In the genomic region with DNA sequence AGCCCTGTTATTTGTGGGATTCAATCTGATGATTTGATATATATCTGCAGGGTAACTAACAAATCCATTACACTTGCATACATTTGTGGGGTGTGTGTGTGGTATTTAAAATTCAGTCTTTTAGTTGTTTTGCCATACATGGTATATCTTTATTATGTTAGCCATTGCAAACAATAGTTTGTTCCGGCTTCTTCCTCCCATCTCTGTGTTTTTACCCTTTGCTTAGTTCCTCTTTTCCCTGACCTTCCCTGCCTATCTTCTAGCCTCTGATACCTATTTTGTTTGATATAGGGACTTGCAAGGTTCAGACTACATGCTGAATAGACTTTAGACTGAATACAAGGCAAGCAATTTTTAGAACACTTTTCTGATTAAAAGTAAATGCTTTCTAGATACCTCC, we compare ENCODE assay signal across 22 mouse cellular contexts.
DNase-seq lines count a peak whose midpoint lies in the region; ATAC-seq and TF ChIP-seq lines count a peak whose summit lies in the region.
"Had no signal": no experiment of that assay in that cellular context is flagged by ENCODE, and none has a peak within 500 bp of the region (broad histone marks: within the 10 kb centered on the region; RNA-seq: fewer than 3 reads in every experiment).

No protein-coding gene starts in this region.

- ATAC-seq in lung, postnatal 0 days, result no peak
- ATAC-seq: forebrain, embryonic 14.5 days; forebrain, embryonic 16.5 days had no signal

- H3K27ac ChIP-seq in lung, postnatal 0 days (ENCODE audit: low read length), result no peak overlapping the region
- H3K27ac ChIP-seq in MEL (ENCODE audit: control insufficient read depth, low read depth, low read length), result no peak overlapping the region
- H3K27ac ChIP-seq: embryonic facial prominence, embryonic 13.5 days; embryonic facial prominence, embryonic 15.5 days; forebrain, embryonic 10.5 days; forebrain, embryonic 12.5 days had no signal

- no peaks in the 10 kb centered on the region for H3K36me3 ChIP-seq in lung, postnatal 0 days (ENCODE audit: insufficient read depth, low read length)
- H3K36me3 ChIP-seq in MEL (ENCODE audit: control insufficient read depth in 1 of 2, insufficient read depth in 2 of 2, low read length in 2 of 2), result peaks cover 0 to 22% of the 10 kb centered on the region in 2 experiments; a peak in 2 of 4 replicates
- H3K36me3 ChIP-seq: embryonic facial prominence, embryonic 13.5 days; embryonic facial prominence, embryonic 15.5 days; forebrain, embryonic 10.5 days; forebrain, embryonic 12.5 days had no signal

- H3K4me1 ChIP-seq in lung, postnatal 0 days (ENCODE audit: insufficient read depth, low read depth, low read length), result no peaks in the 10 kb centered on the region; the same call in 1 of the 2 replicates
- H3K4me1 ChIP-seq in MEL (ENCODE audit: control insufficient read depth in 1 of 2, insufficient read depth in 2 of 2, low read length in 2 of 2), result peaks cover 7 to 19% of the 10 kb centered on the region in 2 experiments
- H3K4me1 ChIP-seq: embryonic facial prominence, embryonic 13.5 days; embryonic facial prominence, embryonic 15.5 days; forebrain, embryonic 12.5 days had no signal

- DNase-seq in lung, postnatal 0 days (ENCODE audit: low spot score), result peak; percentile 2
- DNase-seq in lung, postnatal 36 days, result no peak
- peak; percentile 55 for DNase-seq in MEL (ENCODE audit: low read depth, low spot score)
- DNase-seq in MEL-GATA-1-ER (ENCODE audit: extremely low read depth, low read depth), result peak; percentile 9
- DNase-seq in heart, postnatal 10 days, result no peak
- DNase-seq: adrenal gland, adult 2 months; adrenal gland, postnatal 10 days; adrenal gland, postnatal 25 days; cerebellum, adult 11 months; cerebellum, adult 18-20 months; cerebellum, adult 8-10 months; cerebellum, adult 9-11 months; cerebellum, postnatal 14 days; cerebellum, postnatal 36 days; embryo, embryonic 11 days had no signal

- no peak for TF ChIP-seq RAD21 in MEL (IDR thresholded peaks at IDR 0.05; ENCODE audit: low read depth, low read length)

- H3K9me3 ChIP-seq in lung, postnatal 0 days (ENCODE audit: low read length), result no peaks in the 10 kb centered on the region
- H3K9me3 ChIP-seq in MEL (replicated peaks; ENCODE audit: insufficient read depth, low read length), result no peaks in the 10 kb centered on the region
- H3K9me3 ChIP-seq: embryonic facial prominence, embryonic 15.5 days; forebrain, embryonic 10.5 days; forebrain, embryonic 12.5 days had no signal

- TF ChIP-seq POLR2A in MEL (IDR thresholded peaks at IDR 0.05; ENCODE audit: control insufficient read depth in 1 of 2, insufficient read depth in 1 of 2, low read depth in 1 of 2, low read length in 2 of 2, poor library complexity in 1 of 2), result no peak

- H3K79me2 ChIP-seq in MEL (ENCODE audit: control insufficient read depth, insufficient read depth, low read length, poor library complexity), result no peaks in the 10 kb centered on the region

- H3K4me2 ChIP-seq in lung, postnatal 0 days (replicated peaks; ENCODE audit: low read depth, low read length), result no peak overlapping the region
- H3K4me2 ChIP-seq: embryonic facial prominence, embryonic 13.5 days; embryonic facial prominence, embryonic 15.5 days; forebrain, embryonic 12.5 days had no signal

- H3K9ac ChIP-seq in lung, postnatal 0 days (replicated peaks; ENCODE audit: low read depth), result no peak overlapping the region
- H3K9ac ChIP-seq in MEL (ENCODE audit: control insufficient read depth, low read depth, low read length, poor library complexity, severe bottlenecking), result no peak overlapping the region
- H3K9ac ChIP-seq: embryonic facial prominence, embryonic 13.5 days; embryonic facial prominence, embryonic 15.5 days; forebrain, embryonic 12.5 days had no signal

- no peak overlapping the region for H3K4me3 ChIP-seq in lung, postnatal 0 days (ENCODE audit: low read depth, low read length)
- H3K4me3 ChIP-seq in MEL (ENCODE audit: control insufficient read depth in 1 of 2, insufficient read depth in 1 of 2, low read depth in 2 of 2, low read length in 2 of 2), result no peak overlapping the region
- H3K4me3 ChIP-seq: embryonic facial prominence, embryonic 13.5 days; embryonic facial prominence, embryonic 15.5 days; erythroblast, embryonic 14.5 days; forebrain, embryonic 10.5 days; forebrain, embryonic 12.5 days had no signal

- TF ChIP-seq EP300 in lung, postnatal 0 days (IDR thresholded peaks at IDR 0.05), result no peak
- peak; percentile 46 to 63; a peak in 3 of 4 replicates for TF ChIP-seq EP300 in MEL (IDR thresholded peaks at IDR 0.05; ENCODE audit: low read depth in 1 of 2, low read length in 2 of 2)

- no peaks in the 10 kb centered on the region for H3K27me3 ChIP-seq in lung, postnatal 0 days (replicated peaks; ENCODE audit: insufficient read depth, low read length)
- no peaks in the 10 kb centered on the region for H3K27me3 ChIP-seq in MEL (ENCODE audit: control insufficient read depth in 1 of 2, insufficient read depth in 2 of 2, low read length in 2 of 2)
- H3K27me3 ChIP-seq: embryonic facial prominence, embryonic 13.5 days; embryonic facial prominence, embryonic 15.5 days; forebrain, embryonic 12.5 days had no signal

- WGBS in lung, postnatal 0 days, result 96% methylated on average over 1 of the region's 1 CpGs

- no peak for TF ChIP-seq CTCF in lung, postnatal 0 days (IDR thresholded peaks at IDR 0.05)
- no peak for TF ChIP-seq CTCF in MEL (IDR thresholded peaks at IDR 0.05 in 2 of 3, conservative IDR thresholded peaks at IDR 0.05 in 1 of 3; ENCODE audit: control insufficient read depth in 1 of 3, insufficient read depth in 1 of 3, low read depth in 2 of 3, low read length in 3 of 3, poor library complexity in 1 of 3, severe bottlenecking in 1 of 3)

- intact Hi-C loops in heart, postnatal 10 days (cut with DNase I), result no loop called here

TF ChIP-seq in MEL, 35 proteins besides CTCF, POLR2A, EP300 and RAD21:
- TF ChIP-seq UBTF (IDR thresholded peaks at IDR 0.05; ENCODE audit: borderline replicate concordance, insufficient read depth, low read depth, low read length), result no peak
- TF ChIP-seq GATA1 (IDR thresholded peaks at IDR 0.05; ENCODE audit: low read depth, low read length), result peak; percentile 48; the same call in 1 of the 2 replicates
TF ChIP-seq in MEL: peak in this region for 1.

Comparison
In these comparisons a context has a peak if more than half of its experiments do, and no peak if none do; other contexts are left out.
1. DNase-seq: peak in lung, postnatal 0 days (single experiment), MEL (single experiment) and MEL-GATA-1-ER (single experiment); none in lung, postnatal 36 days (single experiment) and heart, postnatal 10 days (0 of 2).